Mouse (Mus musculus): ENCODE measurements around the gene Zswim3. TPM values are rescaled to one million over a fixed set of nuclear protein-coding genes. Genes with fewer than 3 reads are reported as not detected.

Gene Zswim3
- total and polyA plus RNA-seq, 3 experiments = 4.7 to 5.9 TPM; not detected in 1

DNA sequence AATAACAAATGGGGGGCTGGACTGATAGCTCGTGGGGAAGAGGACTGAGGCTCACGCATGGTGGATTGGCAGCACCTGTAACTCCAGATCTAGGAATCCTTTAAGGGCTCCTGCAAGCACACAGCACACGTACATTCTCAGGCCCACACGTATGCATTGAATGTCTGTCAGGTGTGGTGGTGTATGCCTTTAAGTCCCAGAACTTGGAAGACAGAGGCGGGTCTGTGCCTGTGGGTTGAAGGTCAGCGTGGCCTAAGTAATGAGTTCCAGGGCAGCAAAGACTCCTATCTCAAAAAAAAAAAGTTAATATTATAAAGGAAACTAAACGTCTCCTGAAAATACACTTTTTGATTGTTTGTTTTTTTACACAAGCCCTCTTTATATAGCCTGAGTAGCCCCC is 1.7 kb downstream of the Zswim3 start:
- peaks cover 0 to 18% of the 10 kb centered on the region in 2 experiments; a peak in 2 of 4 replicates for H3K36me3 ChIP-seq (ENCODE audit: control insufficient read depth in 1 of 2, insufficient read depth in 2 of 2, low read length in 2 of 2)
- no peak for TF ChIP-seq CTCF (IDR thresholded peaks at IDR 0.05 in 2 of 3, conservative IDR thresholded peaks at IDR 0.05 in 1 of 3; ENCODE audit: control insufficient read depth in 1 of 3, insufficient read depth in 1 of 3, low read depth in 2 of 3, low read length in 3 of 3, poor library complexity in 1 of 3, severe bottlenecking in 1 of 3)
- no peak for TF ChIP-seq RAD21 (IDR thresholded peaks at IDR 0.05; ENCODE audit: low read depth, low read length)
- TF ChIP-seq TCF12 (IDR thresholded peaks at IDR 0.05; ENCODE audit: low read depth, low read length) = no peak
- no peak for TF ChIP-seq UBTF (IDR thresholded peaks at IDR 0.05; ENCODE audit: borderline replicate concordance, insufficient read depth, low read depth, low read length)
- TF ChIP-seq USF2 (IDR thresholded peaks at IDR 0.05; ENCODE audit: borderline replicate concordance in 1 of 2, insufficient read depth in 1 of 2, low read depth in 1 of 2, low read length in 2 of 2) = no peak
- TF ChIP-seq E2F4 (IDR thresholded peaks at IDR 0.05; ENCODE audit: borderline replicate concordance, low read depth, low read length) = no peak
- no peak for TF ChIP-seq ZC3H11A (IDR thresholded peaks at IDR 0.05; ENCODE audit: low read depth, low read length)
- TF ChIP-seq ZKSCAN1 (IDR thresholded peaks at IDR 0.05; ENCODE audit: low read depth, low read length) = no peak
- no peak for TF ChIP-seq ETS1 (IDR thresholded peaks at IDR 0.05; ENCODE audit: low read depth, low read length)
- TF ChIP-seq BHLHE40 (IDR thresholded peaks at IDR 0.05; ENCODE audit: borderline replicate concordance, low read depth, low read length) = no peak
- TF ChIP-seq MXI1 (IDR thresholded peaks at IDR 0.05; ENCODE audit: low read depth, low read length) = no peak
- TF ChIP-seq EP300 (IDR thresholded peaks at IDR 0.05; ENCODE audit: low read depth in 1 of 2, low read length in 2 of 2) = no peak
- no peak for TF ChIP-seq CHD1 (IDR thresholded peaks at IDR 0.05; ENCODE audit: low read depth, low read length)
- no peak for DNase-seq (ENCODE audit: low read depth, low spot score)
- peaks cover 30% of the 10 kb centered on the region for H3K79me2 ChIP-seq (ENCODE audit: control insufficient read depth, insufficient read depth, low read length, poor library complexity)
- H3K9ac ChIP-seq (ENCODE audit: control insufficient read depth, low read depth, low read length, poor library complexity, severe bottlenecking) = no peak overlapping the region
- no peak overlapping the region for H3K4me3 ChIP-seq (ENCODE audit: control insufficient read depth in 1 of 2, insufficient read depth in 1 of 2, low read depth in 2 of 2, low read length in 2 of 2)
- no peaks in the 10 kb centered on the region for H3K27me3 ChIP-seq (ENCODE audit: control insufficient read depth in 1 of 2, insufficient read depth in 2 of 2, low read length in 2 of 2)
- H3K9me3 ChIP-seq (replicated peaks; ENCODE audit: insufficient read depth, low read length) = no peaks in the 10 kb centered on the region
- H3K4me1 ChIP-seq (ENCODE audit: control insufficient read depth in 1 of 2, insufficient read depth in 2 of 2, low read length in 2 of 2) = peaks cover 7 to 17% of the 10 kb centered on the region in 2 experiments; a peak in 3 of 4 replicates
- H3K27ac ChIP-seq (ENCODE audit: control insufficient read depth, low read depth, low read length) = no peak overlapping the region

- DNase-seq (ENCODE audit: low read depth, low spot score) = no peak
- TF ChIP-seq POLR2A (IDR thresholded peaks at IDR 0.05; ENCODE audit: control insufficient read depth in 1 of 2, insufficient read depth in 1 of 2, low read depth in 1 of 2, low read length in 2 of 2, poor library complexity in 1 of 2) (no peak), BHLHE40 (IDR thresholded peaks at IDR 0.05; ENCODE audit: borderline replicate concordance, low read depth, low read length) (no peak), ZKSCAN1 (IDR thresholded peaks at IDR 0.05; ENCODE audit: low read depth, low read length) (no peak), GABPA (IDR thresholded peaks at IDR 0.05; ENCODE audit: low read depth, low read length) (no peak), SIN3A (IDR thresholded peaks at IDR 0.05; ENCODE audit: low read length) (no peak), NRF1 (IDR thresholded peaks at IDR 0.05; ENCODE audit: insufficient read depth, low read depth, low read length, poor library complexity, severe bottlenecking) (no peak), USF1 (IDR thresholded peaks at IDR 0.05; ENCODE audit: low read depth, low read length) (no peak), UBTF (IDR thresholded peaks at IDR 0.05; ENCODE audit: borderline replicate concordance, insufficient read depth, low read depth, low read length) (no peak), EP300 (IDR thresholded peaks at IDR 0.05; ENCODE audit: low read depth in 1 of 2, low read length in 2 of 2) (no peak), HCFC1 (IDR thresholded peaks at IDR 0.05; ENCODE audit: low read depth, low read length) (no peak), TCF12 (IDR thresholded peaks at IDR 0.05; ENCODE audit: low read depth, low read length) (no peak), ELF1 (IDR thresholded peaks at IDR 0.05; ENCODE audit: low read depth, low read length) (no peak), RAD21 (IDR thresholded peaks at IDR 0.05; ENCODE audit: low read depth, low read length) (no peak)
- peaks cover 0 to 7% of the 10 kb centered on the region in 2 experiments; a peak in 2 of 4 replicates for H3K36me3 ChIP-seq (ENCODE audit: control insufficient read depth in 1 of 2, insufficient read depth in 2 of 2, low read length in 2 of 2)
- peaks cover 6 to 10% of the 10 kb centered on the region in 2 experiments for H3K4me1 ChIP-seq (ENCODE audit: control insufficient read depth in 1 of 2, insufficient read depth in 2 of 2, low read length in 2 of 2)
- H3K9ac ChIP-seq (ENCODE audit: control insufficient read depth, low read depth, low read length, poor library complexity, severe bottlenecking) = no peak overlapping the region
- H3K4me3 ChIP-seq (ENCODE audit: control insufficient read depth in 1 of 2, insufficient read depth in 1 of 2, low read depth in 2 of 2, low read length in 2 of 2) = no peak overlapping the region
- no peaks in the 10 kb centered on the region for H3K9me3 ChIP-seq (replicated peaks; ENCODE audit: insufficient read depth, low read length)
- no peak overlapping the region for H3K27ac ChIP-seq (ENCODE audit: control insufficient read depth, low read depth, low read length)
- H3K79me2 ChIP-seq (ENCODE audit: control insufficient read depth, insufficient read depth, low read length, poor library complexity) = no peaks in the 10 kb centered on the region
- no peaks in the 10 kb centered on the region for H3K27me3 ChIP-seq (ENCODE audit: control insufficient read depth in 1 of 2, insufficient read depth in 2 of 2, low read length in 2 of 2)
These were observed 8.7 kb downstream of the Zswim3 start for GRCm38 (mm10) chr2:164813557-164813956.

All from MEL (cell line).